Mouse (Mus musculus) myocyte (in vitro differentiated cells): ENCODE measurements around the gene Rassf1.

Source experiments
- CEBPB ChIP-seq: IDR thresholded peaks from 2 replicates; pipeline ENCODE4 v1.6.1; 2011; ENCODE audit warnings: mild to moderate bottlenecking, moderate library complexity; ENCODE audit not compliant: poor library complexity, insufficient read depth, severe bottlenecking
- E2F4 ChIP-seq: IDR thresholded peaks from one replicate; pipeline ENCODE4 v1.6.1; 2011; ENCODE audit warnings: mild to moderate bottlenecking, control low read depth, moderate library complexity; ENCODE audit not compliant: insufficient read depth
- MAX ChIP-seq: IDR thresholded peaks from one replicate; pipeline ENCODE4 v1.6.1; 2011; ENCODE audit warnings: low read depth, mild to moderate bottlenecking, control low read depth
- POLR2A ChIP-seq: IDR thresholded peaks from one replicate; pipeline ENCODE4 v1.6.1; 2011; ENCODE audit warnings: low read depth, mild to moderate bottlenecking, control low read depth, moderate library complexity; ENCODE audit not compliant: insufficient read length
- POLR2AphosphoS2 ChIP-seq: IDR thresholded peaks from one replicate; pipeline ENCODE4 v1.6.1; 2011; ENCODE audit warnings: low read depth, control low read depth; ENCODE audit not compliant: insufficient read length
- TCF12 ChIP-seq: IDR thresholded peaks from one replicate; pipeline ENCODE4 v1.6.1; 2011; ENCODE audit warnings: mild to moderate bottlenecking, control low read depth; ENCODE audit not compliant: poor library complexity, insufficient read depth, severe bottlenecking
- TCF3 ChIP-seq: IDR thresholded peaks from one replicate; pipeline ENCODE4 v1.6.1; 2011; ENCODE audit warnings: low read depth, control low read depth; ENCODE audit not compliant: insufficient read length
- USF1 ChIP-seq: IDR thresholded peaks from one replicate; pipeline ENCODE4 v1.6.1; 2011; ENCODE audit warnings: low read depth, mild to moderate bottlenecking, control low read depth, moderate library complexity

DNA sequence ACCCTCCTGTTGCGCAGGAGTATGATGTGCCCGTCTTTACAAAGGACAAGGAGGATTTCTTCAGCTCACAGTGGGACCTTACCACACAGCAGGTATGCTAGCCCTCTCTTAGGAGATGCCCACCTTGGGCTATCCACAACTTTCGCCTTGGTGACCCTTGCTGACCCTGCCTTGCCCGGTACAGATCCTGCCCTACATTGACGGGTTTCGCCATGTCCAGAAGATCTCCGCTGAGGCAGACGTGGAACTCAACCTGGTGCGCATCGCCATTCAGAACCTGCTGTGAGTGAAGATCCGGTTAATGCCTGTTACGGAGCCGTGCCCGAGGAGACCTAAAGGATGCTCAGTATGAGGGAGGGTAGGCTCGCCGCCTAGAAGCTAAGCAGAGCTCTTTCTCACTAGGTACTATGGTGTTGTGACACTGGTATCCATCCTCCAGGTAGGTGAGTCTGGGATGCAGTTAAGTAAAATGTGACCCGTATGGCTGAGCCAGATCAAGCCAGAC, 7.1 kb upstream of the Rassf1 start:
- TF ChIP-seq POLR2A, result no peak
- no peak for TF ChIP-seq MAX
- no peak for TF ChIP-seq TCF3
- no peak for TF ChIP-seq TCF12
- TF ChIP-seq USF1, result no peak
- no peak for TF ChIP-seq POLR2AphosphoS2
- TF ChIP-seq CEBPB, result no peak
- TF ChIP-seq E2F4, result no peak
